Mouse (Mus musculus) large intestine, adult 2 months (tissue): ENCODE results near the gene Capn7. TPM values are rescaled to one million over a fixed set of nuclear protein-coding genes. Genes with fewer than 3 reads are reported as not detected.

ENCODE experiments used
- DNase-seq: peaks from one replicate; pipeline ENCODE4 v3.0.0-alpha.2; 2012; ENCODE audit warnings: low read depth, low spot score
- WGBS: fragments of 180-500 bp; shearing (Covaris S2); methylation state at CpG from one replicate; pipeline ENCODE4 v1.1.7; 2018; 5-methylcytosine and 5-hydroxymethylcytosine counted together
- polyA plus RNA-seq: library from polyadenylated mRNA; depleted of rRNA; stranded (reverse); fragments of >200 nt; gene quantifications from 2 replicates; pipeline ENCODE4 v1.2.3, GENCODE M21; 2012

Capn7 gene
- polyA plus RNA-seq, 1 experiment, result 8.8 TPM

DNA sequence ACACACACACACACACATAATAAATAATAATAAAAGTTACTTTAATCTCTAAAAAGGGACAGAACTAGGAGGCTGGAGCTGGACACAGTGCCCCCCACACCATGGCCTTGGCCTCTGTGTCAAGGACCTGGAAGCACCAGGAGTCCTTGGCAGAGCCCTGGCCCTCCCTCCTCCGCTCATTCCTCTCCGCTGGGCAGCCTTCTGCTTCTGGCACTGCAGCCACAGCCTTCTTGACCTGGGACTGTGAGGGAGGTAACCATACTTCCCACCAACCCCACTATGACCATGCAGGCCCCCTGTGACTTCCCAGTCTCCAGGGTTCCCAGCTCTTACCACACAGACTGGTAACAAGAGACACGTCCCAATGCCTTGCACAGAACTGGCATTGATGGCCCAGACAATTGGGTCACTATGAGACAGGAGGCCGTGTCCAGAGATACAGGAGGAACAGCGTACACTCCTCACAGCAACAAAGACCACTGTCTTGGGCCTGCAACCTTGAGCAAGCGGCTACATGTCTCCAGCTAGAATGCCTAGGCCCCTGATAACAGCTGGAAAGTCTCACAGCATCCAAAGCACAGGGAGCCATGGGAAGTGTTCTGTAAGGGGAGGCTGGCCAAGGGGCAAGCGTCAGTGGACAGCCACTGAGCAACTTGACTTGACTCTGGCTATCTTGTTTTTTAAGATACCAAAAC lies 57.6 kb downstream of the Capn7 start:
- DNase-seq, result no peak
- 86% methylated on average over 7 of the region's 7 CpGs for WGBS

DNA sequence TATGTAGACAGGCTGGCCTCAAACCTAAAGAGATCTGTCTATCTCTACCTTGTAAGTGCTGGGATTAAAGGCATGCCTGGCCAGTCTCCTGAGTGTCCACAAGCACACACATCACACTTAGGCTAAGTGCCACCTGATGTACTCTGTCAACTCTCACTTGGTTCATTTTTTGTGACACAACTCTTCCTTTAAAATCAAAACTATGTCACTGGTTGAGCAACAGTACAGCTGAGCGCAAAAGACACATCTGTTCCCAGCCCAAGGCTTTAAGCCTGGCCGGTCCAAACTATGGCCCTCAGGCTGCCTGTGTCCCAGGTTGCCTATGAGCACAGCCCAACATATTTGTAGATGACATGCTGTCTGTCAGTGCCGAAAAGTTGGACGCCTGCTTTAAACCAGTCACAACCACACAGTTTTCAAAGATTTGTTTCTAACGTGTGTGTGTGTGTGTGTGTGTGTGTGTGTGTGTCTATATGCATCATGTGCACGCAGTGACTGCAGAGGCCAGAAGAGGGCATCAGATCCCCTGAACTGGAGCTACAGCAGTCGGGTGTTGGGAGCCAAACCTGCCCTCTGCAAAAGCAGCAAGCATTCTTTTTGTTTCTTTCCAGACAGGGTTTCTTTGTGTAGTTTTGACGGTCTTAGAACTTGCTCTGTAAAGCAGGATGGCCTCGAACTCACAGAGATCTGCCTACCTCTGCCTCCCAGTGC lies 58.5 kb downstream of the Capn7 start:
- WGBS, result 95% methylated on average over 9 of the region's 9 CpGs
- no peak for DNase-seq

DNA sequence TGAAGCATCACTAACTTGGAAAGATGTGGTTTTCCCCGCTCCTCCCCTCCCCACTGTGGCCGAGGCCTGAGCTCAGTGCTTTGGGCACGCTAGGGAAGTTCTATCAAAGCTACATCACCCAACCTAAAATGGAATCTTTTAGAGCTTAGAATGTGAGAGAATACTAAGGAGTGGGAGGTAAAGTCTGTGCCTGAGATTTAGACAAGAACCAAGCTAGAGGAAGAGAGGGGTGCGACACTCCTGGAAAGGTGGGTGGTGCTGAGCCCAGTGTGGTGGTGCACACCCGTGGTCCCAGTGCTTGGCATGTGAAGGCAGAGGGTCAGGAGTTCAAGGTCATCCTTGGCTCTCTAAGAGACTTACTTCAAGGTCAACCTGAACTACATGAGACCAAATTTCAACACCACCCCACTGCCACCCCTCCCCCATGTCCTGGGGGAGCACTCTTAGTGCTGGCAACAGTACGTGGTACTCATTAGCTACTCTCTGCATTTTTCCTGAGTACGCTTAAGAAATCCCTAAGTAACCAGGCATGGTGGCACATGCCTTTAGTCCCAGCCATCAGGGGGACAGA lies 59.3 kb downstream of the Capn7 start:
- no peak for DNase-seq
- WGBS, result 94% methylated on average over 7 of the region's 7 CpGs

DNA sequence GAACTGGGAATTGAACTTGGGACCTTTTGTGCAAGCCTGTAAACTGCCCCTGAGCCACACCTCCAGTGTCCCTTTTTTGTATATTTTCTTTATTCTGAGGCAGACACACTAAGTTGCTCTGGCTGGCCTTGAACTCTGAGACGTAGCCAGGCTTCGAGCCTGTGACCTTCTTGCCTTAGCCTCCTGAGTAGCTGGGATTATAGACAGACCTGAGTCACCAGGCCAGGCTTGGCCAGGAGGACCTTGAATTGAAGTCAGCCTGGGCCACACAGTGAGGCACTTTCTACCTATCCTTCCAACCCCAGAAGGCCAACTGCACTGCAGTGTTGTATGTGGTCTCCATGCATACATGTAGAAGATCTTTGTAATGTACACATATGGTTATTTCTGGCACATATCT lies 60.0 kb downstream of the Capn7 start:
- WGBS, result 82% methylated on average over 2 of the region's 2 CpGs
- DNase-seq, result no peak

DNA sequence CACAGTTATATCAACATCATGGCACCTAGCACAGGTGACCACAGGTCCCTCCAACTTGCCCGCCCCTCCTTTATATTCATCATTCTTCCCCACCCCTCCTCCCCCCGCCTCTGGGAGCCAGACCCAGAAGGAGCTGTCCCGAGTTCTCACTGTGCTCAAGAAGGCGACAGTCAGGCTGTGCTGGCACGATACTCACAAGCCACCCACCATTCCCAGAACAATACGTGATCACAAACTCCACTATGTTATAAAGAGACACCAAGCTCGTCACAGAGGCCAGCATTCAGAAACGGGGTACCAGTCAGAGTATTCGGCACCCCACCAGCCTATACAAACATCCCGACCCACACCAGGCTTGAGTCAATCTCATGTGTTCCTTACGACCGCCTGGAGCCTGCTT lies 60.9 kb downstream of the Capn7 start:
- WGBS, result 86% methylated on average over 12 of the region's 12 CpGs
- no peak for DNase-seq

DNA sequence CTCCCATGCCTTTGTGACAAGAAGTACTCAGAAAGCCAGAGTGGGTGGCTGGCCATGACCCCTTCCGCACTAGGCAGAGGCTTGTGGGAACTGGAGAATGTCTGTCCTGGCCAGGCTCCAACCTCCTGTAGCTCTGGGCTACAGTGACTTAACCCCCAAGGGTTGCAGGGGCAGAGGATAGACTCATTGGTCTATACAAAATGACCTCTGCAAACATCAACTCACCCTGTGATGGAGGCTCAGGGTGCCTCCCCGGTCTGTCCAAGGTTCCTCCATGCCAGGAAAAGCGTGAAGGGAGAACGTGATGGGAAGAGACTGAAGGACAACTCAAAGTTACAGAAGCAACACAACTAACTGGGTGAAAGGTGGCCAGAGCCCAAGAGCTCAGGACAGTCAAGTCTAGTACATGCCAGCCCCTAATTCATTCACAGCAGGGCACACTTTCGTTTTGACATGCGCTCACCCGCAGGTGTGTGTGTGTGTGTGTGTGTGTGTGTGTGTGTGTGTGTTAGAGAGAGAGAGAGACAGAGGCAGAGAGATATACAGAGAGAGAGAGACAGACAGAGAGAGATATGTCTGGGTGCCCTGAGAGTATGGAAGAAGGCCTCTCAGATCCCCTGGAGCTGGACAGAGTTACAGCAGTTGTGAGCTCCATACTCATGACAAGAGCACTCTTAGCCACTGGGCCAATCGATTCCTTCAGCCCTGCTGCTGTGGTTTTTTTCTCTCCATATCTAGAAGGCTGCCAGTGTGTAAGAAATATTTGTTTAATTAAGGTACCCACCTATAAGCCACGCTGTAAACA lies 61.6 kb downstream of the Capn7 start:
- WGBS, result 83% methylated on average over 9 of the region's 9 CpGs
- DNase-seq, result no peak

DNA sequence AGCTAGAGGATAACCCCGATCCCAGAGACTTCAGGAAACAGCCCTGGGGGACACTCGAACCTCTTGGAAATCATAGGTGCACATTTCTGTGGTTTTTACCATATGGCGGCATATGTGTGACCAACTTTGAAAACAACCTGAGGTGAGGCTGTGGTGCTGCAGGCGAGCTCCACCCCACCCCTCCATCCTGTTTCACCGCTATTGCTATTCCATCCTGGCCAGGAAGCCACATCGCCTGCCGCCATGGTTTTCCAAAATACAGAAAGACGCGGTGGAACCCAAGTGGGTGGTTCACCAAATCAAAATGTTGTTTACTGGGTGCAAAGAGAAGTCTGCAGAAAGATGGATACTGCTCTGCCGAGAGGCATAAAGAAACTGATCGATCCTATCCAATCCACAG lies 62.4 kb downstream of the Capn7 start:
- WGBS, result 91% methylated on average over 11 of the region's 11 CpGs
- DNase-seq, result no peak

DNA sequence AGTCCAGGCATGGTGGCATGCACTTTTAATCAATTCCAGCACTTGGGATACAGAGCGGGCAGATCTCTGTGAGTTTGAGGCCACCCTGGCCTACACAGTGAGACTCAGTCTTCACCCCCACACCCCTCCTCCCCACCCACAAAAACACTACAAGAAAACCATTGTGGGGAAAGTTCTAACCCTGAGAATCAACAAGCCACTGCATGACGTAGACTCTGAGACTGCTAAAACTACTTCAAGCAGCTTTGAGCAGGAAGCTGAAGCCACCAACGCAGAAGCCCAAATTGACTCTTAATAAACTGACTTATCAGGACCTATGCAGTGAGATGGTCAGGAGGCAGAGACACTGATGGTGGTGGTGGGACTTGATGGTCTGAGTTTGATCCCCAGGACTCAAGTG lies 62.8 kb downstream of the Capn7 start:
- no peak for DNase-seq
- WGBS, result 89% methylated on average over 3 of the region's 3 CpGs

DNA sequence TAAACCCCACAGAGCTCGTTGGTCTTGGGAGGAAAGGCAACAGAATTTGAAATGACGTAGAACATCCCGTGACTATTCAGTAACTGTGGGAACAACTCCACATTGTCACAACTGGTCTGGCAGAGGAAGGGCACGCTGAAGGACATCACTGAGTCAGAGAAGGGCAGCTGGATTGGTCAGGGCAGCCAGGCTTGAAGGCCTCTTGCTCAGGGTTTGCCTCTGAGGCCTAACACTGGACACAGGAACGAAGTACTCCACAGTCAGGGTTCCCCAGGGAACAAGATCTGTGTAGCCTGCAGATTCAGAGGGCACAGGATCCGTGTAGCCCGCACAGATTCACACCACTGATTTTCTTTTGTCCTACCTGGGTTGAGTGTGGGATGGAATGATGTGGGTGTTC lies 63.8 kb downstream of the Capn7 start:
- 92% methylated on average over 7 of the region's 7 CpGs for WGBS
- DNase-seq, result no peak

DNA sequence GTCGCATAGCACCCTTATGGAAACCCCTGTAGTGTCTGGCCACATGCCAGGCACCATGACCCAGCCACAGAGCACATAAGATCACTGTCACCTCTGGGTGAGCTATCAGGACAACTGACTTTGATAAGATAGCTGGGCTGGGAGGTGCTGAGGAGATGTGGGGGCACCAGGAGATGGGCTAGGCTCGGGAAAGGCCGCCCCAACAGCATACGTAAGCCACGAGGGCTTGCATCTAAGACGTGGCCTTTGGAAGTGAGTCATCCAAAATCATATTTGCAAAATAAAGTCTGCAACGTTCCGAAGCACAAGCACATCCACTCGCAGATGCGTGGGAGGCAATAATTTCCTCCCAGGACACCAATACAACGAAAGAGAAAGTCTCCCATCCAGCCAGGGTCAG lies 64.5 kb downstream of the Capn7 start:
- no peak for DNase-seq
- WGBS, result 41% methylated on average over 11 of the region's 11 CpGs

DNA sequence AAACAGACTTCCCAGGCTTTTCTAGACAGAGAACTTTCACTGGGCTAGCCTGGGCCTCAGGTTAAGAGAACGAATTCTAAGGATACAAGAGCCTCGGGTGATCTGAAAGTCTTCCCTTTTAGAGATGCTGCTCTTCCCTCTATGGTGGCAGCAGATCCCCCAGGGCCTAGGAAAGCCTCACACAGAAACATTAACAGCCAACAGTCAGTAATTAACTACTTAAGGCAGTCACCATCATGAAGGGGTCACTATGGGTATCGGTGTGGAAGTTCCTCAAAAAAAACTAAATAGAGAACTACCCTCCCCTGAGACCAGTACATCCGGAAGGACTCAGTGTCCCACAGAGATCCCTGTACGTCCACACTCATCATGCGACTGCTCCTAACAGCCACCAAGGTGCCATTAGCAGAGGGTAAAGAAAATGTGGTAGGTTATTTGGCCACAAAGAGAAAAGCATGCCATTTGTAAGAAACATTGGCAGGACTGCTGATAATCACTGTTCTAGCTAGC lies 65.5 kb downstream of the Capn7 start:
- 80% methylated on average over 6 of the region's 6 CpGs for WGBS
- DNase-seq, result no peak

DNA sequence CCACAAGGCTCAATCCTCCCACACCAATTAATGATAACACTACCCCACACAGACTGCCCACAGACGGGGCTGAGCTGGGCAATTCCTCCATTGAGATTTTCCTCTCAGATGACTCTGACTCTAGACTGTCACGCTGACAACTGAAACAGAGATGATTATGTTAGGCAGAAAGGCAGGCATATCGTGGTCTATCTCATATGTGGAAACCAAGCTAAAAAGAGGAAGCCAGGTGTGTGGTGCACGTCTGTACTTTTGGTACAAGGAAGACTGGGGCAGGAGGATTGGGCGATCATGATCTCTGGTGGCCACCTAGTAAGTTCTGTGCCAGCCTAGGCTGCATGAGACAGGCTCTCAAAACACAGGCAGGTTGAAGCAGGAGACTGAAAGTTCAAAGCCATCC lies 66.3 kb downstream of the Capn7 start:
- 84% methylated on average over 5 of the region's 5 CpGs for WGBS
- DNase-seq, result no peak

DNA sequence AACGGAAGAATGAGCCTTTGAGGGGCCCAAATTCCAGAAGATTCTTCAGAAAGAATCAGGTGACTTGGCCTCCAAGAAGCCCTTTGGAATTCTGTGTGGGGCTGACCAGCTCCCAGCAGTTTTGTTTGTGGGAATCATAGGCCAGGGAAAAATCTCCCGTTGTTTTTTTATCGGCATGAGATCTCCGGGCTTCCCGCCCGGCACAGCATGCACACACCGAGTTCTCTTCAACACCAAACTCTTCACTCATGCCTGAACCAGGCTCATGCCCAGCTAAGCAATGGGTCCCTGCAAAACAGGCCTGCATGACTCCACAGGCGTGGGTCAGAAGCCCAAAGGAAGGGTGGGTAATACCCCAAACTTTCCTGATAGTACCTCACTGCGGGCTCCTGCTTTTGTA lies 67.1 kb downstream of the Capn7 start:
- no peak for DNase-seq
- 73% methylated on average over 9 of the region's 9 CpGs for WGBS

DNA sequence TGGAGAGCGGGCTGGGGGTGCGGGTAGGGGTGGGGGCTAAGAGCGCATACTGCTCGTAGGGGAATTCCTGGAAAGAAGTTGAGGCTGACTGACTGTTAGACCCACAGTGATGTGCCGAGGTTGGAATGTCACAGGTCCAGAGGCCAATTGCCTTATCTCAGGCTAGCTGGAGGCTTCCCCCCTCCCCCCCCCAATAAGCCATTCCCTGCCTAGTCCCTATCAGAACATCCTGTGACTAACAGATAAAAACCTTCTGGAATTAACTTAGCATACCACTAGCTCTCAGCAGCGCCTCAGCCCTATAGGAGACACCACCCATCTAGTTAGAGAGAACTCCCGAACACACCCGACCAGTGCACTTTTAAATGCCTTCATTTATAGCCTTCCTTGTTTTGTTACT lies 67.6 kb downstream of the Capn7 start:
- 34% methylated on average over 8 of the region's 8 CpGs for WGBS
- no peak for DNase-seq

DNA sequence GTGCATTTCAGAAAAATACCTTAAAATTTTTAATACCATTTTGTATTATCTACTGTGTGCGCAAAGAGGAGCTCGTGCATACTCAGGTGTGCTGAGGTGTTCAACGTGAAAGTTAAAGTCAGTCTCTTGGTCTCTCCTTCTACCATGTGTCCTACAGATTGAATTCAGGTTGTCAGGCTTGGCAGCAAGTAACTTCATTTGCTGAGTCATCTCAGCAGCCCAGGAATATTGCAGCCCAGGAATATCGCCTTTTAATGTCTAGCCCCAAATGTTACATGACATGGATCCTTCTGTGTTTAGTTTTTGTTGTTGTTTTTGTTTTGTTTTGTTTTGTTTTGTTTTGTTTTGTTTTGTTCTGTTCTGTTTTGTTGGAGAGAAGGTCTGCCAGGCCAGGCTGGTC lies 68.2 kb downstream of the Capn7 start:
- DNase-seq, result no peak
- 77% methylated on average over 4 of the region's 4 CpGs for WGBS

DNA sequence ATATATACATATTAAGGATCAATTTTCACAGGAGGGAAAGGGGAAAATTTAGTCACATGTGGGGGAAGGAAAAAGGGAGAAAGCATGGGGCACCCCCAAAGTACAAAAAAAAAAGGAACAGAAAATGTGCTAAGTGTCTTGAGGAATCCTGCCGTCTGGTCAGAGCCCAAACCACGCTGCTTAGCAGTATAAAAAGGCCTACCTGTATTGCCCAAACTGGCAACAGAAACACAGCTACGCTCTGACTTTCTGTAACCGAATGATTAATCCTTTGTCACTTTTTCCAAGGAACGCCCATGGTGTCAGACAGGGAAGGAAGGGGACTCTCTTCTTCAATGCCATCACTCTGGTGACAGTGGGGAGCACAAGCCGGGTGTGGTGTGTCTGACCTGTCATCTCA lies 69.2 kb downstream of the Capn7 start:
- WGBS, result 87% methylated on average over 6 of the region's 6 CpGs
- no peak for DNase-seq

DNA sequence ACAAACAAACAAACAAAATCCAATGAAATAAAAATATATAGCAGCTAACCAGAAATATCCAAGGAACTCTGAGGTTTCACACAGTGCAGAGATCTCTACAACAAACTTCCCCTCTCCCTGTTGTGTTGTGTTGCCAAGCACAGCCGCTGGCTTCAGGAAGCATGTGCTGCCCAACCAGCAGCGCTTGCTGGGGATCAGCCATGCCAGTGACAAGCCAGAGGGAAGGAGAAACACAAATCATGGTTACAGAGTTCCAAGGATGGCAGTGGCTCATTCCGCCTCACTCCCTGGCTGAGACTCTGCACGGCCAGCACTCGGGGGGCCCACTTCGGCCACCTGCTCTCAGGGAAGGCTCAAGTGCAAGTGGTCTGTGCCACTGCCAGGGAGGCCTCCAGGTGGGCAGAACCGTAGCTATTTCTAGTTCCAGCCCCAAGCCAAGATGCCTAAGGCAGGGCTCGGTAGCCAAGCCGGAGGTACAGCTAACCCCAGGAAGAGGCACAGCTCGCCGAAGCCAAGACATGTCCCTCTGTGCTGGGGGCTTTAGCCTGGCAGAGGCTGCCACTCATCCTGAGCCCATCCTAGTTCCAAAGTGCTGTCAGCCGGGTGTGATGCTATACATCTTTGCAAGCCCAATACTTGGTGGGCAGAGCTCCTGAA lies 69.8 kb downstream of the Capn7 start:
- no peak for DNase-seq
- WGBS, result 92% methylated on average over 12 of the region's 12 CpGs

DNA sequence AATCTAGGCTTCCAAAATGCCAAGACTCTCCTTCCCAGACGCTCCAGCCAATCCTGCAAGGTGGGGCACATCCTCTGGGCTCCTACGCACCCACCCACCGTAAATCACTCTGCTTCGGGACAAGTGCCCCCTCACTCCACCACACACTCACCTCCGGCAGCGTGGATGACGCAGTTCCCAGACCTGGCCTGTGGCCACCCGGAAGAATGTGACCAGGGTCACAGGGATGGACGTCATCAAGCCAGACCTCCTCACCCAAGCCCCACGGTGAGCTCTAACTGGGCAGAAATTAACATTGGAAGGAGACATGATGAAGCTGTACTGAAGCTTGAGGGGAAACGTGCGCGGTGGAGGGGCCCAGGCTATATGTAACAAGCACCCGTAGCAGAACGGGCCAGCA lies 70.8 kb downstream of the Capn7 start:
- DNase-seq, result no peak
- WGBS, result 87% methylated on average over 15 of the region's 15 CpGs

DNA sequence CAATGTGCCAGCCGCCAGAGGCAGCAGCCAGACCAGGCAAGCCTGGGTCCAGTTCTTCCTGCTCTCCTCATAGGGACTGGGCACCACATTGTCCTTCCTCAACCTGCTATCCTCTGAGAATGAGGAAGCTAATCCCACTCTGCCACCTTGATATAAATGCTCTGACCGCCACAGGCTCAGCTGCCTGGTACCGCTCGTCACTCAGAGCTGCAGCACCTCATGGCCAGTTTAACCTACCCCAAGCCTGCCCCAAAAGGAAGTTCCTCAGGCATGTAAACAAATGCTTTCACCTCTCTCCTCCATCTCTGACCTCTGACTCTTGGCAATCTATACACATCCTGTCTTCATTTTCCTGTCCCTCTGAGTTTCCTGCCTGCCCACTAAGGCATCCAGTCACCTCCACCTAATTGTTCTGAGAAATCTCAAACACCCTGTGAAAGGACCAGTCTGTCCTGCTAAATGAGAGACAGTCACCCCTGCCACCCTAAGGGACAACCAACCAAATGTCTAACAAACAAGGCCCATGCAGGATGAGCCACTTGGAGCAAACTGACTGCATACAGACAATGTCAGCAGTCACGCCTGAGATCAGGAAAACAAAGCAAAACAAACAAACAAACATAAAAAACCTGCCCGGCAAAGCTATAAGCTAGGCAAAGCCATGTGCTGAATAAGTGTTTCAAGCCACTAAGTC lies 71.6 kb downstream of the Capn7 start:
- WGBS, result 64% methylated on average over 6 of the region's 6 CpGs

More for the DNA sequence above, 71.6 kb downstream of the Capn7 start:
- no peak for DNase-seq
